Mouse (Mus musculus): Measurements from ENCODE around the gene Itih5.

The Itih5 gene

DNA sequence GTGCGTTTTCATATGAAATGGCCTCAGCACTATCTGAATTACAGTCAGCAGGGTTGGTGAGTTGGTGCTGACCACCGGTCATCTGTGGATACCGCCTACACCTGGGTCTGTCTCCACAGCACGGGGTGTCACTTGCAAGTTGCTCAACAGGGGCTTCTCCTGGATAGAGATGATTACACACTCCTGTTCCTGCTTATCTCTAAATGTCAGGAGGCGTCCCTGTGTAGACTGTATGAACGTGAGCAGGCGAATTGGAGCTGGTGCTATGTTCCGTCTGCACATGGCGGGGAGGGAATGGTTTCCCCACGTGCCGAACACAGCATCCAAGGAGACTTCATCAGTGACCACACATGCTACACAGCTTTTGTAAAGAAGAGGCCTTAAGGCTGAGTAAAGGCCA is 13.9 kb downstream of the Itih5 start:
- no peak for DNase-seq (ENCODE audit: low read depth, low spot score)

DNA sequence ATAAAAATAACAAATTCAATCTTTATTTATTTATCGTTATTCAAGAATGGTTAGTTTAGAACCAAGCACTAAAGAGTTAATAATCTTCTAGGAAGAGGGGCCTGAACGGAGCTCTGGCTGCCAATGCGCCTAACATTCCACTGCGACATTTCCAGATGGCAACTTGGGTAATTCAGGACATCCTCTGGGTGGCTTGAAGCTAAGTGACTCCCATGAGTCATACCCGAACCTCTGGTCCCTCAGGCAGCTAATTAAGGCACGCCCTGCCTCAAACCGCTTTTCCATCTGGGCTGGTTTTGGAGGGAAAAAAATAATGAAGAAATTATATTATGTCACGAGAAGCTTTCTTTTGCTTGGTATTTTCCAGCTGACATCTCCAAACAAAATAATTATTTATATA is 14.6 kb downstream of the Itih5 start:
- DNase-seq (ENCODE audit: low read depth, low spot score), result no peak

DNA sequence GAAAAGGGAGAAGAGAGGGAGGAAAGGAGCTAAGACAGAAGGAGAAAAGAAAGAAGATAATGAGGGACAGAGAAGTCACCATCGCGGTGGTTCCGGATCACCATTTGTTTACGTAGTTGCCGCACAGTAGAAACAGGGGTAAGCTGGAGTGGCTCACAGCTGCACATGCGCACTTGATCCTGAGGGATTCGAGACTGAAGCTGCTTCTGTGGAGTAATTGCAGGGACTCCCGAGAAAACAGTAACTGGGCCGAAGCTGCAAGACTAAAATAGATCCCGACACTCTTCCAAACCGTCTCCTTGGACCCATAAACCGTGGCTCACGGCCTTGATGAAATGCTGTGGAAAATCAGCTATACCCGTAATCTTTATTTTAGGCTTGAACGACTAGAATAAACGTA is 16.6 kb downstream of the Itih5 start:
- no peak for DNase-seq (ENCODE audit: low read depth, low spot score)

DNA sequence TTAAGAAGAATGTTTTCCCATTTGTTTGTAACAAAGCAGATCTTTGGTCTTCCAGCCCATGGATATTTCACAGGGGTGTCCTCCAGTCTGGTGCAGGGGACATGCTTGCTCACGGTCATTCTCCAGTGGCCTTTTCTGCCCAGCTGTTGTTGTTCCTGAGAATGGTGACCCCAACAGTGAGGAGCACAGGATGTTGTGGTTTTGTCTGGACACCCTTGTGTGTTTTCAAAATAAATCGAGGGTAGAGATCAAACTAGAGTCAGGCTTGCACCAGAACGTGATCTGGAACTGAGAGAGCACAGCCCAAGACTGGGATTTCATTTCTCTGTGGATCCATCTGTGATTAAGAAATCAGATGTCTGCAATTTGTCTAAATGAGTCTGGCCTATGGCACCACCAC is 40.2 kb downstream of the Itih5 start:
- no peak for DNase-seq (ENCODE audit: low read depth, low spot score)

DNA sequence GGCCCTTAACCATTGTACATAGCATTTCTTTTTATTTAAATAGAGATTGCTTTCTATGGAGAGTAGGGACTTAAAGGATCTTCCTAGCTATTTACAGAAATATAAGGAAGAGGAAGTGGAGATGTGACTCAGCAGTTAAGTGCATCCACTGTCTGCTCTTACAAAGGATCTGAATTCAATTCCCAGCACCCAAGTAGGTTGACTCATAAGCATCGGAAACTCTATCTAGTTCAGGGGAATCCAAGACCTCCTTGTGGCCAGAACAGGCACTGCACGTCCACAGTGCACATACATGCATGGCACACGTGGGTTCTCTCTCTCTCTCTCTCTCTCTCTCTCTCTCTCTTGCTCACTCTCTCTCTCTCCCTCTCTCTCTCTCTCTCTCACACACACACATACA is 41.8 kb downstream of the Itih5 start:
- peak; percentile 62 for DNase-seq (ENCODE audit: low read depth, low spot score)

DNA sequence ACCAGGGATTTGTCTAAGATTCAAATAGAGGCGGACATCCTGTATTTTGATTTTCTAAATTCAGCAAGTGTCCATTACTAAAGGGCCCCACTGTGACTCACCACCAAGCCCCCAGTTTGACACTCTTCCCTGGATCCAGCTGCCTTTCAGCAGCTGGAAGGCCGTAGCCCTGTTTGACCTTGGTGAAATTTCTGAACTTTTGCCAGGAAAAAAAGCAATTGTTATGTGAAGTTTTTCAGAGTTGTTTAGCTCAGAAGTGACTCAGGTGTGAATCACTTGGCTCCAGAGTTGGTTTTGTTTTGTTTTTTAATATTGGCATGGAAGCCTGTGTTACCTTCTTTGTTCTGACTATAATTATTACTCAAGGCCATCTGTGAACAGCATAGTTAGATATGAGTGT is 46.0 kb downstream of the Itih5 start:
- DNase-seq (ENCODE audit: low read depth, low spot score), result no peak

DNA sequence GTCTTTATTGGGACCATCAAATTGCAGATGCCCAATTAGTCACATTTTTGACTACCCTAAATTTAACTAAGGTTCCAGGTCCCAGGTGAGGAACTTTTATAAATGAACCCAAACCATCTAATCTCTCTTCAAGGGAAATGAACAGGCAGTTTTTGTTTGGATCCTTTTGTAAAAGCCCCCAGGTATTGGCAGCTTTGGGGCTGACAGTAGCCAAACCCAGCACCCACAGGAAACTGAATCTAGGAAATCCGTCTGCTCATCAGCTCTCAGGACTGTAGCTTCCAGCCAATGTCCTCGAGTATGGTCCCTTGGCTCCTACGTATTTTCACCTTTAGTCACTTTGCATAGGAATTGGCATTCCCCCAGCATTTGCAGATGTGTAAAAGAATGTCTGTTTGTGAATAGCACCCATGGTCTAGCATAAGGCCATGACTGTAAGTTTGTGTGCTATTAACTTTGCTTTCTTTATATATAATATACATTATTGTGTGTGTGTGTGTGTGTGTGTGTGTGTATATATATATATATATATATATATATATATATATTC is 47.4 kb downstream of the Itih5 start:
- no peak for DNase-seq (ENCODE audit: low read depth, low spot score)

DNA sequence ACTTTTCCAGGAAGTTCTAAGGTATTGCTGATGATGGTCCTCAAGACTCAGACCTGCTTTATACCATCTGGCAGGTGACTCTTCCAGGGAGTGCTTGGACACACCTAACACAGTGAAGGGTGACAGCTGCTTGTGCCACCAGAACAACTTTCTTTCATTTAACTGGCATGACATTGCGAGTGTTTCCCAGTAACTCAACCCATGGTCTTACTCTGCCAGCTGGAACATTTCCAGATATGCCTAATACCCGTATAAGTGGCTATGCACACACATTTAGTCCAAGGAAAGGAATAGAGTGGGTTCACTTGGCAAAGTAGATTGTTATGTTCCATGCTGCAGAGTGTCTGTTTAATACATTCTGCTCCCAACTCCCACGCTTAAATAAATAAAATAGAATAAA is 50.9 kb downstream of the Itih5 start:
- DNase-seq (ENCODE audit: low read depth, low spot score), result no peak

DNA sequence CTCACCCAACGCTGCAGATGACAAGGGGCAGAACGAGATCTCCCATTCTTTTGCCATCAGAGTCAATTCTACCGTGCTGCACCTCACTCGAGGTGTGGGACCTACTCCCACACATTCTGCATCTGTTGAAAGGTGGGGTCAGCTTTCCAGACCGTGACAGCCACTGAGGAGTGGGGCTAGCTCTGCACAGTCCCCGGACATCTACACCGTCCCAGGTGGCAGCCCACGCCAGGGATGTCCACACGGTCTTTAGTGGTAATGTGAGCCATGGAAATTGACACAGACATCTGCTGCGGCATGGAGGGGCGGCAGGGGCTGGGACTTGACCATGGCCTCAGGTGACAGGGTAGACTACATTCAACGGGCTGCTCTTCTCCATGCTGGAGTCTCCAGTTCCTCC is 60.1 kb downstream of the Itih5 start:
- DNase-seq (ENCODE audit: low read depth, low spot score), result no peak

DNA sequence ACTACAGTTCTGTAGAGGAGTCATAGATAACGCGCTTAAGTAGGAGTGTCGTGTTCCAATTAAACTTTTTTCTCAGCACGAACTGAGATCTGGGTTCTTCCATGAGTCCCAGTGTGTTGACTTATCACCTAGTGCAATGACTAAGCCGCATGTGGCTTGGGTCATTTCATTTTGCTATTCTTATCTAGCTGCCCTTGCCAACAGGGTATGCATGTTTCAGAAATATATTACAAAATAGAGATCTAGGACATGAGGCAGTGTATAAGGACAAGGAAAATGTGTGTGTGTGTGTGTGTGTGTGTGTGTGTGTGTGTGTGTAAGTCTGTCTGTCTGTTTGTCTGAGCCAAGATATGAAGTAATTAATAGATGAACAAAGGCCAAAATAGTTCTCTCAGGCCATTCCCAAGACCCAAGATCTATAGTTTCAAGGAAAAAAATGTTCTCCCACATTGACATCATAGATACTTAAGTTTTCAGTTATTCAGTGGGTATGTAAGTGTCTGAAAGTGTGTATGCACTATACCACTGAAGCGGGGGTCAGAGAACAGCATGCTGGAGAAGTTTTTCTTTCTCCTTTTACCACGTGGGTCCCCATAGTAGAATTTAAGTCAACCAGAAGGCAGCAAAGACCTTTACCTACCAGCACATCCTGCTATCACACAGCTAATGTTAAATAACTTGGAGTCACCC is 62.6 kb downstream of the Itih5 start:
- DNase-seq (ENCODE audit: low read depth, low spot score), result no peak

DNA sequence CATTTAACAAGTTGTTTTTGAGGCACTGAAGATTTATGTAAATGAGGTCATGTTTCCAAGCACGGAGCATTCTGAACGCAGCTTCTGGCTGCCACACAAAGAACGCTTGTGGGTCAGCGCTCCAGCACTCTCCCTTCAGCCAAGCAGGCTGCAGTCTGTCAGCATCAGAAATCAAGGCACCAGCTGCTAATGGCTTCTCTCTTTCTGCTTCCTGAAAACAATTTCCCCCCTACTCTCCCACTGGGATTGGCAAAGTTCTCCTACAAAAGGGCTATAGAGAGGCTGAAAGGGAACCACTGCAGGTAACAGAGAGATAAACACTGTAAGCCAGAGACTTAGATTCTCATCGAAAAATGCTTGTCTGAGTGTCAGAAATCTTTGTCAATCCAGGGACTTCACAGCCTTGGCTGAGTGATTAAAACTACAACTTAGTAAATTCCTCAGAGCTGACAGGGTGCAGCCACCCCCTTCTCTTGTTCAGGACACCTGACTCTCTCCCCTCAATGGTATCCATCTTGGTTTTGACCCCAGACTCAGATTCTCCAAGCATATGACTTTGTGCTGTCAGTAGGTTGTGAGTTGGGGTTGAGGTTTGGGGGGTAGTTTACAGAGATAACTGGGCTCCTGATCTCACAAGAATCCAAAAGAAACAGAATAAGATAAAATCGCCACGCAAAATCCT is 63.3 kb downstream of the Itih5 start:
- no peak for DNase-seq (ENCODE audit: low read depth, low spot score)

DNA sequence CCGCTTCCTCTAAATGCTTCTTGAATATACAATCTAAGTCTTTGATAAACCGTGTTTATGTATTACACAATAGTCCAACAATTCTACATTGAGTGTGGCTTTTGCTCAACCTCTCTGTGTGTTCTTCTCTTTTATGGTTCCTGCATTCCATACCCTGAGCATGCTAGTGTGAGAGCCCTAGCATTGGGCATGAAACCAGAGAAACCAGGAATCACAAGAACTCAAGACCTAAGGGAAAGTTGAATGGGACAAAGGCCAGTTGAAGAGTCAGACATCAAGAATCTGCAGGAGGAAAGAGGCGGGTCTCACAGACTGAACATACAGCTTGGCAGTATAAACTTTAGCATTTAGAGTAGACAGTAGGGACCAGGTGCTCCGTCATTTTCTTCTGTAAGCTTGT is 68.5 kb downstream of the Itih5 start:
- no peak for DNase-seq (ENCODE audit: low read depth, low spot score)

DNA sequence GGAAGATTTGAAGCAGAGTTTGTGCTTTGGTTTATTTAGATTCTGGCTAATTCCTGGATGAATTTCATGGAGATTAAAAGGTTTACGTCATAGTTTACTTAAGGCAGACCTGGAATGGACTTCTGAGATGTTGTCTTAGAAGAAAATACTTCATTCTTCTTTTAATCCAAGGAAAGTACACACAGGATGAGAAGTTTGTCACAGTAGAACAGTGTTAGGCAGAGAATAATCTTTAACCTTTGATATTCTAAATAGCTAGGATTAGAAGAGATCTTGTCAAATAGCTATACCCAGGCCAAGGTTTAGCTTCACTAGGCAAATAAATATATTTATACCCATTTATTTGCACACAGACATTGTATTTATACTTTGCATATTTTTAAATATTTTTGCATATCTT is 73.5 kb downstream of the Itih5 start:
- DNase-seq (ENCODE audit: low read depth, low spot score), result no peak

DNA sequence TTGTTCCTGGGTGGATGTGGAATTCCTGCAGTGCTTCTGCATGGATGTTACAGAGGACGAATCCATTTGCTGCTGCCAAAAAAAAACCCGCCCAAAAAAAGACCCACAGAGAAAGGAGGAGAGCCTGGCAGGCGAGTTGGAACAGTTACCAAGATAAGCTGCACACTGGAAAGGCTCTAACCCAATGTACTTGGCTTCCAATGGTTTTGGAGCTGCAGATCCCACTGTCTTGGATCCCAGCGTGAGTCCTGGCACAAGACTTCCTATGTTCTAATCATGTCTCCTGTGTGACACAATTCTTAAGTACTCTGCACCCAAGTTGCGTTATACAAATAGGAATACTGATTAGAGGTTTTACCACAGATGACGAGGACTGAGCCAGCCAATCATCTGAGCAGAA is 78.6 kb downstream of the Itih5 start:
- DNase-seq (ENCODE audit: low read depth, low spot score), result no peak

DNA sequence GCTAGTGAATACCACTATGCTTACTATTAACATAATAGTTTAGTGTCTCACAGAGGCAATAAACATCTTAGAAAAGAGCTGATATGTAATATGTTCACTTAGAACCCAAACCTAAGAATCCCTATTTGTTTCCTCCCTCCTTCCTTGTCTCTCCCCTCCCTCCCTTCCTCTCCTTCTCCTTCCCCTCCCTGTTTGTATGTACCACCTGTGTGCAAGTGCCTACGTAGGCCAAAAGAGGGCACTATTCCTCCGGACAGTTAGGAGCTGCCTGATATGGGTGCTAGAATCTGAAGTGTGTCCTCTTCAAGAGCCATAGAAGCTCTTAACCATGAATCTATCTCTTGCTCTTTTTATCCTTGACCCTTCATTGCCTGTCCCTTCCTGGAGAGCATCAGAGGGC is 83.2 kb downstream of the Itih5 start:
- peak; percentile 39 for DNase-seq (ENCODE audit: low read depth, low spot score)

DNA sequence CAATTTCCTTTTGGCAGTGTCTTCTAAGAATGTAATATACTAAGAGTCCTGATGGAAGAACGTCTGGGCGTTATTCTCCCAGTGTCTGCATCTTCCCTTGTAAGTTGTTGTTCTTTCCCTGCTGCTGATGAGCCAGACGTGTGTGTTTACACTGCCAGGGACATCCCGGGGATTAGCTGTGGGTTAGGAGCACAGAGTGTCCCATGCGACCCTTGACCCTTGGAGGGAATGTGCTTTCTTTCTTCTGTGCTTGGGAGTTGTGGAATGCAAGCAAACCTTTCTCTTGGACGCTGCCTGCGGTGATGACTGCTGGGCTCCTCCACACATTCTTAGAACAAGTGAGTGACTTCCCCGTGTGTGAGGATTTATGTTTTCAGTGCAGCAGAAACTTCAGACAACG is 89.6 kb downstream of the Itih5 start:
- DNase-seq (ENCODE audit: low read depth, low spot score), result peak; percentile 20

DNA sequence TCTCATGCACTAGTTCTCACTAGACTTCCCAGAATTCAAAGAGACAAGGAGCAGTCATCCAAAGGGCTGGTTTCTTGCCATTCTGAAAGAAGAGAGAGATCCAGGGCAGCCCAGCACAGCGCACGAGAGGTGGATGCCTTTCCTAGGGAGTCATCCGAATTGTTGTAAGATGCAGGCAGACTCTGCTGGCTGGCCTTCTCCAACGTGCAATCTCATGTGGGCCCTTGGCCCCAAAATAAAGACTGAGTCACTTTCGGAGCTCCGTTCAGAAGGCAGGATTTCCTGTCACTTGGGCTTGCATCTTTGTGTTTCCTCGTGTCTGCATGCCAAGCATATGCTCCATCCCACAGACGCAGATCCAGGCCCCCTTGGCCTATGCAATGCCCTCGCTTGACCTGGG is 97.1 kb downstream of the Itih5 start:
- no peak for DNase-seq (ENCODE audit: low read depth, low spot score)

DNA sequence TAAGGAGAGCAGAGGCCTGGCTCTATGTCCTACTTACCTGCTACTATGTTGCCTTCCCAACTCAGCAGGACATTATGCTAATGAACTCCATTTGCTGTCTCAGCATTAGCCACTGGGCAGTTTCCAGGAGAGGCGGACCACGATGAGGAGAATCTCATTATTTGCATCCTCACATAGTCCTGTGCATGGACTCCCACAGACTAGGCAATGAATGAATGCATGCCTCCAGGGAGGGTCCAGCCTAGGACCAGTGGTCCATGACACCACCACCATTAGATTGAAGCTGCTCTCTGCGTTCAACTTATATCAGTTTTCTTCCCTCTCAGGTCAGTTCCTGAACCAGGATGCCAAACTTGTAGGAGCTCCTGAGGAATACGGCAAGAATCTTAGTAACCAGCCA is 97.6 kb downstream of the Itih5 start:
- DNase-seq (ENCODE audit: low read depth, low spot score), result no peak

DNA sequence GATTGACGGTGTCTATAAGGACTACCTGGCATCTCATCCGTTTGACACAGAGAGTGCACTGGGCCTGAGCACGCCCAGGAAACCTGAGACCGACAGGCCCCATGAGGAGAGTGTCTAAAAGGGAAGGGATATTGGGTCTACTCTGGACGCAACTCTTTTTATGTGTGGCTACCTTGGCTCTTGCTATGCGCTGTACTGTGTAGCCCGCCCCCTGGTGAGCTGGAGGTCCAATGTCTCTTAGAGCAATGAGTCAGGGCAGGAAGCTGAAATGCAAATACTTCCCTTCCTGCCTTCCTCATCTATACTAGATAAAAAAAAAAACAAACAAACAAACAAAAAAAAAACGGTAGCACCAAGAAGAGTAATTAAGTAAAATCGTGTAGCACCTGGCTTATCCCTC is 98.1 kb downstream of the Itih5 start:
- DNase-seq (ENCODE audit: low read depth, low spot score), result peak; percentile 50

DNA sequence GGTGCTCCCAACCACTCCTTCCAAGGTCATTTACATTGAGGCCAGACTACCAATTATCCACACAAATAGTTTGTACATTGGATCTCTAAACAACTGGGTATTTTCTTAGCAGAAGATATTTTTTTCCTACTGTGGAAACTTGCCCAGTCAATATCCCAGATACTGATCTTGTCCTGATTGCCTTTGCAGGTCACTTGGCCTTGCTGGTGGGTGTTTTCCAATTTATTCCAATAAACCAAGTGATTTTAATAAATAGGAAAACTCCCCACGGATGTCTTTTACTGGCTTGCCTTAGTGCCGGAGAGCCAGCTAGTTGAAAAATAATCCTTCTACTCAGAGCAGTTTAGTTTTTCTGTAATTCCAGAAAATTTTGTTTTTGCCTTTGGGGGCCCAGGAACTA is 98.6 kb downstream of the Itih5 start:
- DNase-seq (ENCODE audit: low read depth, low spot score), result no peak

DNA sequence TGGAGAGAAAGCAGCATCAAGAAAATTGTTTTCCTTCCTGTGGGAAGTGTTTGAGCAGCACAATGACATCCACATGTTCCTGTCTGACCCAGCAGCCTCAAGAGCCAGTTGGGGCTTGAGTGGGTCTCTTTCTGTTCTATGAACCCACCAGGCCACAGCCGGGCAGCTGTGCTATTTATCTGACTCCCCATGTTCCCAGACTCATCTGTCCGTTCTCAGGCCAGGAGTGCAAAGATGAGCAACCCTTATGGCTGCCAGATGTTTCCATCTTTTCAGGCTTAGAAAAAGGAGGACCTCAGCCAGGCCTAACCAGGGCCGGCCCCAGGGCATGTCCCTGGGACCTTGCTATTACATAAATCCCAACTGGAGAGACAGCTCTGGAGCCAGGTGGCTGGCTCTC is 100.0 kb downstream of the Itih5 start:
- DNase-seq (ENCODE audit: low read depth, low spot score), result no peak

DNA sequence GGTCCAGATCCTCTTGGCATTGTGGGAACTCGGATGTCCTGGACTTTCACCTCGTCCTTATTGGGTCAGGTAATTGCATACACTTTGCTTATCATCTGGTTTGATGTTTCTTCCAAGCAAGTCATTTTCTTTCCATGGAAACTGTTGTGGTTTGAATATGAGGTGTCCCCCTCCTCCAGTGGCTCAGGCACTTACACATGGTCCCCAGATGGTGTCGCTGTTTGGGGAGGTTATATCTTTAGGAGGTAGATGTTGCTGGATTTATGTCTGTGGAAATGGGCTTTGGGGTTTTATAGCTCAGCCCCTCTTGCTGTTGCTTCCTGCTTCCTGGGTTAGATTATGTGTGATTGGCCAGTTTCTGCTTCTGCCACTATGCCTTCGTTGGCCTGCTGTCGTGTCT is 103.6 kb downstream of the Itih5 start:
- DNase-seq (ENCODE audit: low read depth, low spot score), result peak; percentile 49

DNA sequence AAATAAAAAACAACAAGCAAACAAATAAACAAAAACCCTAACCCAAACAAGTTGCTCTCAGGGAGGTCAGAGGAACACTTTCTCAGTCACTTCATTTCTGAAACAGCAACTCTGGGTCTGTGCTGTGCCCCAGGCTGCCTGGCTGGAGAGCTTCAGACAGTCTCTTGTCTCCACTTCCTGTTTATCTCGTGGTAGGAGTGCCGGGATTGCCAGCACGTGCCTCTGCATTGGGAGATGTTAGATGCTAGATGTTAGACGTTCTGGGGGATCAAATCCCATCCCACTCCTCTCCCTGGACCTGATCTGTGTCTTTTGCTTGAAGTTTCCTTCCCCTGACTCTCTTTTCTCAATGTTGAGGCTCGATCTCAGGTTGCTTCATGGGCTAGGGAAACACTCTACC is 104.9 kb downstream of the Itih5 start:
- DNase-seq (ENCODE audit: low read depth, low spot score), result no peak

Measured in ZHBTc4 (cell line).